Mouse (Mus musculus): ENCODE data around the gene Slco2b1. TPM values are rescaled to one million over a fixed set of nuclear protein-coding genes. Genes with fewer than 3 reads are reported as not detected.

Gene Slco2b1
- polyA plus RNA-seq, 1 experiment from 2014 or later, result 2.2 TPM

DNA sequence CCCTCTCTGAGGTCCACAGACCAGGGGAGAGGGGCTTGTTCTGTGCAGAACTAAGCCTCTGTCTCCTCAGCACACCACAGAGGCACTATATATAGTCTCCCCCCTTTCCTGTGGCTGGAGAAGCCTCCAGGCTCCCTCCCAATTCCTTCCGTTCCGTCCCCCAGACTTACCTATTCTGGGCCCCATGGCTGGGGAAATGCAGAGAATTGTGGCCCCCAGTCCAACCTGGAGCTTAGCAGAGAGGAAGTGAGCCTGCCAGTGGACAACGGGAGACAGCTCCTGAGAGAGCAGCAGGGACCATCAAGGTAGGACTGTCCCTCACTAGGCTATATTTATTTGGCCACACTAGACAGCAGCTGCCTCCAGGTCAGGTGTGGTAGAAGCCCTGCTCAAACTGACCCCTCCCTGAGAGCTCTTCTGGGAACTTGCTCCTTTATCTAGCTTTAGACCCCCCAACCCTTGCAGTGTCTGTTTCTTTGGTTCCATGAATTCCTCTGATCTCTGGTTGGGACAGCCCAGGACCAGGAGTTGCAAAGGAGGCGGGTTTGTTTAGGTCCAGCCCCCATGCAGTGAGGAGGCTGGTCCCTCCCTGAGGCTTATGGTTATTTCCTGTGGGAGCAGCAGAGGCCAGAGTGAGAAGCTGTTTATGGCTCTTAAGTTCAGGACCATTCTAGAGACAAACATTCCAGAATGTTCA is 4.7 kb downstream of the Slco2b1 start:
- no peak overlapping the region for H3K4me3 ChIP-seq (ENCODE audit: low read depth, low read length)
- 0 out of 2 replicates have a peak, but pooled peaks have one; percentile 44 for ATAC-seq

DNA sequence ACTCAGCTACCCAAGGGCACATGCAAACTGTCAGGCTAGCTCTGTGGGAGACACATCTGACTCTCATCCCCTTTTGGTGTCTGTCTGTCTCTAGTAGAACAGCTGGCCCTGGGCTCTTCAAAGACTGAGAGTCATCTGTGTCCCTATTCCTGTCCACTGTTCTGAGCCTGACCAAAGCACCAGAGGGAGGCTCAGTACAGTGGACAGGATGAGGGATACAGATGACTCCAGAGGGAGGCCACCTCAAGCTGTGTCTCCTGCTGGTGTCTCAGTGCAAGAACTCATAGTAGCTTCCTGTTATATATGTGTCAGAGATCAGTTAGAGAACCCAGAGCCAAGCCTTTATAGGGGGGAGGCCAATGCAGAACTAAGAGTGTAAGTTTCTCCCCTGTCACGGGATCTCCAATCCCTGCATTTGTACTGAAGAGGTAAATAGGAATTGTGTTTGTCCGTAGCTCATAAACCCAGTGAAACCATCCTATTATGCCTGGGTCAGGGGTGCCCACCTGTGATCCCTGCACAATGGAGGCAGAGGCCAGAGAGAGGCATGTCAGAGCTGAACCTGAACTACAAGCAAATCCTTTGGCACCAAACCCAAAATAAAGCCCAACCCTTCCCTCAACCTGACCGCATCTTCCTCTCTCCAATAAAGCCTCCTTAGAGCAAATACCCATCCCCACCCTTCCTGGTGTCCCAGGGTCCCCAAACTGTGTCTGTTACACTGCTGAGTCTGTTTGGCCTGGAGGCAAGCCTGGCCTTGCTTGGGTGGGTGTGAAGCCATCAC is 6.2 kb downstream of the Slco2b1 start:
- Histone ChIP-seq H3K36me3 (ENCODE audit: control insufficient read depth, insufficient read depth) (no peaks in the 10 kb centered on the region; the same call in 1 of the 2 replicates), H3K9me3 (ENCODE audit: control insufficient read depth) (no peaks in the 10 kb centered on the region), H3K9ac (ENCODE audit: low read depth, low read length) (no peak overlapping the region), H3K4me2 (replicated peaks; ENCODE audit: low read depth) (peak overlapping the region; percentile 33; the same call in 1 of the 2 replicates), H3K4me1 (replicated peaks; ENCODE audit: control insufficient read depth, insufficient read depth, low read length) (peaks cover 9% of the 10 kb centered on the region; the same call in 1 of the 2 replicates), H3K27ac (ENCODE audit: low read depth, low read length) (no peak overlapping the region), H3K4me3 (ENCODE audit: low read depth, low read length) (no peak overlapping the region), H3K27me3 (replicated peaks; ENCODE audit: control insufficient read depth, insufficient read depth, low read length) (peaks cover 3% of the 10 kb centered on the region; the same call in 1 of the 2 replicates)
- WGBS, result 81% methylated on average over 3 of the region's 3 CpGs
- no peak for ATAC-seq
- TF ChIP-seq CTCF (IDR thresholded peaks at IDR 0.05; ENCODE audit: low read depth), result no peak

More for the DNA sequence above, 4.7 kb downstream of the Slco2b1 start:
- TF ChIP-seq CTCF (IDR thresholded peaks at IDR 0.05; ENCODE audit: low read depth), result no peak; the same call in 1 of the 2 replicates
- peak overlapping the region; percentile 33; the same call in 1 of the 2 replicates for H3K4me2 ChIP-seq (replicated peaks; ENCODE audit: low read depth)
- peaks cover 12% of the 10 kb centered on the region; the same call in 1 of the 2 replicates for H3K4me1 ChIP-seq (replicated peaks; ENCODE audit: control insufficient read depth, insufficient read depth, low read length)
- no peaks in the 10 kb centered on the region for H3K9me3 ChIP-seq (ENCODE audit: control insufficient read depth)
- no peak overlapping the region for H3K9ac ChIP-seq (ENCODE audit: low read depth, low read length)
- H3K27me3 ChIP-seq (replicated peaks; ENCODE audit: control insufficient read depth, insufficient read depth, low read length), result peaks cover 7% of the 10 kb centered on the region; the same call in 1 of the 2 replicates
- WGBS, result 46% methylated on average over 4 of the region's 4 CpGs
- H3K27ac ChIP-seq (ENCODE audit: low read depth, low read length), result peak overlapping the region; percentile 63; the same call in 1 of the 2 replicates
- H3K36me3 ChIP-seq (ENCODE audit: control insufficient read depth, insufficient read depth), result no peaks in the 10 kb centered on the region; the same call in 1 of the 2 replicates

DNA sequence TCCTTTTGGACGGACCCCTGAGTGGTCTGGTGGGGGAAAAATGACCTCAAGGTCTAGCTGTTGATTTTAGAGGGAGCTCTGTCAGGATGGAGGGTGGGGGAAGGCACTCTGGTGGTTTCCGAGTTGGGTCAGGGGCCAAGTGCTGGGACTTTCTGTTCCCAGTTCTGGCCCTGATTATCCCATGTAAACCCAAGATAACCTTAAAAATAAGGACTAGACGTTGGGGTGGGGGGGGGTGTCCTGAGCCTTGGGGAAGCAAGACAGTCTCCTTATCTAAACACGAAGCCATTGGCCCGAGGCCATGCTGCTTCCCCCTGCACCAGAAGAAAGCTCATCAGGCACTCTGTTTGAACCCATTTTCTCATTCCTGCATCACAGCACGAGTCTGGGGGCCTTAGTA is 8.9 kb downstream of the Slco2b1 start:
- H3K9ac ChIP-seq (ENCODE audit: low read depth, low read length), result no peak overlapping the region
- no peak overlapping the region for H3K27ac ChIP-seq (ENCODE audit: low read depth, low read length)
- H3K4me3 ChIP-seq (ENCODE audit: low read depth, low read length), result no peak overlapping the region
- no peak for ATAC-seq
- no peak for TF ChIP-seq CTCF (IDR thresholded peaks at IDR 0.05; ENCODE audit: low read depth)
- H3K9me3 ChIP-seq (ENCODE audit: control insufficient read depth), result no peaks in the 10 kb centered on the region
- peaks cover under 1% of the 10 kb centered on the region; the same call in 1 of the 2 replicates for H3K4me1 ChIP-seq (replicated peaks; ENCODE audit: control insufficient read depth, insufficient read depth, low read length)
- H3K4me2 ChIP-seq (replicated peaks; ENCODE audit: low read depth), result no peak overlapping the region
- H3K27me3 ChIP-seq (replicated peaks; ENCODE audit: control insufficient read depth, insufficient read depth, low read length), result no peaks in the 10 kb centered on the region; the same call in 1 of the 2 replicates
- no peaks in the 10 kb centered on the region; the same call in 1 of the 2 replicates for H3K36me3 ChIP-seq (ENCODE audit: control insufficient read depth, insufficient read depth)
- 52% methylated on average over 6 of the region's 6 CpGs for WGBS

DNA sequence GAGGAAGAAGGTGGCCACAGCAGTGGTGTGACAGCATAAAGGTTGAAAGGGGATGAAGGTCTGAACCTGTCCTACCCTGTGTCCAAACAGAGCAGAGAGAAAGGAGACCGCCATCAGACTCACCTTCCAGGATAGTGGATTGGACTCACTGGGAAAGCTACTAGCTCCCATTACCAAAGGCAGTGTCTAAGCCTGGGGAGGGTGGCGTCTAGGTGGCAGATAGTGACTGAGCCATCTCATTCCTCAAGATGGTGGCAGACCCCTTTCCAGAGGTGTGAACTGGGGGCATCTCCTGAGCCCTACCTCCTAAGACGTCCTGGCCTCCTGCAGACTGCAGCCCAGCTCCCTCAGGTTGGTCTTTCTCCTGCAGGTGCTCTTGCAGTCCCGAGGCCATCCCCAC is 10.5 kb downstream of the Slco2b1 start:
- Histone ChIP-seq H3K9me3 (ENCODE audit: control insufficient read depth) (no peaks in the 10 kb centered on the region), H3K36me3 (ENCODE audit: control insufficient read depth, insufficient read depth) (no peaks in the 10 kb centered on the region; the same call in 1 of the 2 replicates), H3K4me2 (replicated peaks; ENCODE audit: low read depth) (no peak overlapping the region), H3K9ac (ENCODE audit: low read depth, low read length) (no peak overlapping the region), H3K4me3 (ENCODE audit: low read depth, low read length) (no peak overlapping the region), H3K27ac (ENCODE audit: low read depth, low read length) (no peak overlapping the region), H3K27me3 (replicated peaks; ENCODE audit: control insufficient read depth, insufficient read depth, low read length) (no peaks in the 10 kb centered on the region; the same call in 1 of the 2 replicates), H3K4me1 (replicated peaks; ENCODE audit: control insufficient read depth, insufficient read depth, low read length) (0 out of 2 replicates have a peak, but pooled peaks cover 5% of the 10 kb centered on the region)
- no peak for TF ChIP-seq CTCF (IDR thresholded peaks at IDR 0.05; ENCODE audit: low read depth)
- ATAC-seq, result no peak
- 81% methylated on average over 4 of the region's 4 CpGs for WGBS

DNA sequence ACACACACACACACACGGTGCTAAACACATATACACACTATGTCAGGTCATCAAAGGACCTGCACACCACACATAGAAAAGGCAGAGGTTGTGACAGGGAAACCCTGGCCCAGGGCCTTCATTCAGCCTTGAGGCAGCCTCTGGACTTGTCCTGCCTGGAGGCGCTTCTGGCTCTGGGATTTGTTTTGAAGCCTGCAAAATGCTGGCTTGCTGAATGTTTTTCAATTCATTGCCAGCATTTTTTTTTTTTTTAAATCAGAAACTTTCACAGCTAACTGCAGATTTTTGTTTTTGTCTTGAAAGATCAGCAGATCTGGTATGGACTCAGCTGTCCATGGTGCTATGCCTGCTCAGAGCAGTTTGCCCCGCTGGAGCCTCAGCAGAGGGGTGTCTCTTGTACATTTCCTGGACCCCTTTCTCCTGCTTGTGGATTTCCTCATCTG is 11.4 kb downstream of the Slco2b1 start:
- WGBS, result 53% methylated on average over 3 of the region's 3 CpGs
- TF ChIP-seq CTCF (IDR thresholded peaks at IDR 0.05; ENCODE audit: low read depth), result no peak
- 0 out of 2 replicates have a peak, but pooled peaks cover 9% of the 10 kb centered on the region for H3K4me1 ChIP-seq (replicated peaks; ENCODE audit: control insufficient read depth, insufficient read depth, low read length)
- no peaks in the 10 kb centered on the region for H3K9me3 ChIP-seq (ENCODE audit: control insufficient read depth)
- H3K9ac ChIP-seq (ENCODE audit: low read depth, low read length), result no peak overlapping the region
- ATAC-seq, result no peak
- H3K36me3 ChIP-seq (ENCODE audit: control insufficient read depth, insufficient read depth), result no peaks in the 10 kb centered on the region; the same call in 1 of the 2 replicates
- H3K27me3 ChIP-seq (replicated peaks; ENCODE audit: control insufficient read depth, insufficient read depth, low read length), result no peaks in the 10 kb centered on the region; the same call in 1 of the 2 replicates
- no peak overlapping the region for H3K27ac ChIP-seq (ENCODE audit: low read depth, low read length)
- H3K4me3 ChIP-seq (ENCODE audit: low read depth, low read length), result no peak overlapping the region
- H3K4me2 ChIP-seq (replicated peaks; ENCODE audit: low read depth), result no peak overlapping the region

DNA sequence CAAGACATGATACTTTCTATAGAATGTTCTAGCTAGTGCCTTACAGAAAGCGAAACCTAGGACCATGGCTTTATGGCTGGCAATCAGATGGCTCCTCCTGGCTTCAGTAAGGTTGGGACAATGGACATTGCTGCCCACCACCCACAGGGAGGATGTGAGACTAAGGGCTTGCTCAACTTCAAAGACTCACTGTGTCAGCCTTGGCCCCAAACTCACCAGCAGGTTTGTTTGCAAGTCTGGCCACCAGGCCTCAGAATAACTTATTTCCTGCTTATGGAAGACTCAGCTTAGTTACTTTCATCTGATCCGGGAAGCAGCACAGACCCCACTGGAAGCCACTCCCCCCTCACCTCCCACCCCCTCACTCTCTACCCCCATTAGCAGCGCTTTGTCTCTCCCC is 12.0 kb downstream of the Slco2b1 start:
- H3K9ac ChIP-seq (ENCODE audit: low read depth, low read length), result no peak overlapping the region
- H3K4me1 ChIP-seq (replicated peaks; ENCODE audit: control insufficient read depth, insufficient read depth, low read length), result 0 out of 2 replicates have a peak, but pooled peaks cover 12% of the 10 kb centered on the region
- no peak for ATAC-seq
- peak overlapping the region; percentile 46; the same call in 1 of the 2 replicates for H3K27ac ChIP-seq (ENCODE audit: low read depth, low read length)
- H3K9me3 ChIP-seq (ENCODE audit: control insufficient read depth), result no peaks in the 10 kb centered on the region
- WGBS, result 64% methylated on average over 3 of the region's 3 CpGs
- no peak overlapping the region for H3K4me2 ChIP-seq (replicated peaks; ENCODE audit: low read depth)
- H3K36me3 ChIP-seq (ENCODE audit: control insufficient read depth, insufficient read depth), result no peaks in the 10 kb centered on the region; the same call in 1 of the 2 replicates
- no peak overlapping the region for H3K4me3 ChIP-seq (ENCODE audit: low read depth, low read length)
- H3K27me3 ChIP-seq (replicated peaks; ENCODE audit: control insufficient read depth, insufficient read depth, low read length), result no peaks in the 10 kb centered on the region; the same call in 1 of the 2 replicates
- no peak for TF ChIP-seq CTCF (IDR thresholded peaks at IDR 0.05; ENCODE audit: low read depth)

All from intestine, postnatal 0 days (tissue).